Mouse (Mus musculus) gastrocnemius, adult 18-20 months (tissue): ENCODE data around the gene Gm9789. TPM values are rescaled to one million over a fixed set of nuclear protein-coding genes. Genes with fewer than 3 reads are reported as not detected.
"Not testable (repeated sequence)": the region's sequence is repeated elsewhere in the genome, so short reads cannot be mapped to it uniquely, and the experiment has no call there.

Source experiments
- DNase-seq: peaks from one replicate; pipeline ENCODE4 v3.0.0; 2021; ENCODE audit warnings: low spot score
- long read RNA-seq, 2 experiments: library from polyadenylated mRNA; stranded (forward); transcript quantifications; one replicate each; pipeline ENCODE4 v2.0.0; 2021
- total RNA-seq, 2 experiments: library from RNA; stranded (reverse); gene quantifications; 2 replicates each; pipeline ENCODE4 v1.2.3; 2021

Gene Gm9789
- total RNA-seq, result not detected
- long read RNA-seq, experiment 1, result 0 reads
- long read RNA-seq, experiment 2, result 0 reads

DNA sequence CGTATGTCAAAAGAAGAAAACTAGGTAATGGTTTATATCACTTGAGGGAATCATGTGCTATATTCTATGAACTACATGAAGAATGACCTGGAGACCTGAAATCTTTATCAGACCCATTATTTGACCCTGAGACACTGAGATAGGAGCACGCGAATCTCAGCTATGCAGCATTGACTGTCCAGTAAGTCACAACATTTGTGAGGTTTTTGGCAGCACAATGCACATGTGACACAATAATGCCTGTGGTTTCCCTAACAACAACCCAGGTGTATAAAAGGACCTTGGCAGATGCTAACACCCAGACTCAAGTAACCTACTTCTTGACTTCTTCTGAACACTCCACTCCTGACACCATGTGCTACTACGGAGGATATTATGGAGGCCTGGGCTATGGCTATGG lies at the start of gene Gm9789:
Gene Gm9789, plus strand, starts transcription at position 301 of the 400 bp plus-strand sequence.
- DNase-seq, result no peak

DNA sequence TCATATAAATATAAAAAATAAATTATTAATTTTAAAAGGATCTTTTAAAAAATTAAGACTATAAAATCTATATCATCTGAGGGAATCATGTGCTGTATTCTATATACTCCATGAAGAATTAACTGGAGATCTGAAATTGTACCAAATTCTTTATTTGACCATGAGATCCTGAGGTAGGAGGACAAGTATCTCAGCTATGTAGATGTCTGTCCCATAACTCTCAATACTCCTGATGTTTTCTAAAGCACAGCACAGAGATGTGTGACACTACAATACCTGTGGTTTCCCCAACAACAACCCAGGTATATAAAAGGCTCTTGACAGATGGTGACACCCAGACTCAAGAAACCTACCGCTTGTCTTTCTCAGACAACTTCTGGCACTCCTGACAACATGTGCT lies 17.2 kb upstream of the Gm9789 start, which contains the start of gene Gm6358:
Gene Gm6358, plus strand, starts transcription at position 301 of the 400 bp plus-strand sequence.
- DNase-seq, result no peak

- no peak for DNase-seq
These were observed 7.0 kb upstream of the Gm9789 start, which contains the start of gene Gm10061 for GRCm38 (mm10) chr16:89150786-89151185. Gene Gm10061 (plus strand): TSS chr16:89151086.

- DNase-seq, result not testable (repeated sequence)
These were observed 11.4 kb downstream of the Gm9789 start, which contains the start of gene Gm7735 for GRCm38 (mm10) chr16:89169190-89169589. Gene Gm7735 (plus strand): TSS chr16:89169490.

GRCm38 (mm10) chr16:89174435-89174834 lies 16.7 kb downstream of the Gm9789 start, which contains the start of gene 1110057P08Rik:
Gene 1110057P08Rik (plus strand): TSS chr16:89174735.
- no peak for DNase-seq

GRCm38 (mm10) chr16:89188621-89189020 lies 30.9 kb downstream of the Gm9789 start:
- no peak for DNase-seq

- no peak for DNase-seq
These were observed 47.8 kb downstream of the Gm9789 start, which contains the start of gene Krtap20-2 for GRCm38 (mm10) chr16:89205561-89205960. Gene Krtap20-2 (plus strand): TSS chr16:89205861.

Other genes starting within 250 kb of the Gm9789 start
- gene Krtap19-9b, start 225.7 kb upstream of the Gm9789 start, total RNA-seq, result not detected
- gene Krtap16-3, start 195.1 kb upstream of the Gm9789 start, total RNA-seq, result not detected
- not detected for gene Krtap22-2, start 147.2 kb upstream of the Gm9789 start, total RNA-seq
- gene Gm10229, start 142.7 kb upstream of the Gm9789 start, total RNA-seq, result not detected
- gene Krtap6-1, start 126.3 kb upstream of the Gm9789 start, total RNA-seq, result not detected
- gene Gm10228, start 116.5 kb upstream of the Gm9789 start, total RNA-seq, result not detected
- not detected for gene Krtap6-5, start 110.1 kb upstream of the Gm9789 start, total RNA-seq
- not detected for gene 1110025L11Rik, start 94.0 kb upstream of the Gm9789 start, total RNA-seq
- gene Krtap6-3, start 73.9 kb upstream of the Gm9789 start, total RNA-seq, result not detected
- gene Gm6358, start 17.1 kb upstream of the Gm9789 start, total RNA-seq, result not detected
- gene Gm10061, start 6.9 kb upstream of the Gm9789 start, total RNA-seq, result not detected
- not detected for gene Gm7735, start 11.5 kb downstream of the Gm9789 start, total RNA-seq
- gene 1110057P08Rik, start 16.8 kb downstream of the Gm9789 start, total RNA-seq, result not detected
- gene Krtap20-2, start 47.9 kb downstream of the Gm9789 start, total RNA-seq, result not detected
- gene Krtap21-1, start 245.9 kb downstream of the Gm9789 start, total RNA-seq, result not detected